Mouse (Mus musculus): ENCODE data around the gene Arrb1. TPM values are rescaled to one million over a fixed set of nuclear protein-coding genes. Genes with fewer than 3 reads are reported as not detected.

The Arrb1 gene
- polyA plus RNA-seq, 1 experiment from 2014 or later, result 7.2 TPM

DNA sequence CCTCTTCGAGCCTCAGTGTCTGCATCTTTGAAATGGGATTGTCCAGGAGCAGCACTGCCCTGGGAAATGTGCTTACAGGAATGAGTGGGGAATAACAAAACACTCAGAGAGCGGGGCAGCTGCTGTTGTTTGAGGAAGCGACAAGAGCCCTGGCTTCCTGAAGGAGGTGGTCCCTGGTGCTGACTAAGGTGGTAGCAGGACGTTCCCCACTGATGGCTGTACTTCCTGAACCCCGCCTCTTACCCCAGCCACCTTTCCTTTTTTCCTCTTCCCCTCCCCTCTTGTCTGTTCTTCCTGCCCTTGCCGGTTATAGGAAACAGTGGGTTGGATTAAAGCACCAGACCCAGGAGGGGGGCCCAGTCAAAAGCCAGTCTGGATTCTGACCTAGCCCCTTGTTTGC lies 45.0 kb downstream of the Arrb1 start:
- WGBS, result 36% methylated on average over 6 of the region's 6 CpGs
- Histone ChIP-seq H3K36me3 (no peaks in the 10 kb centered on the region), H3K27me3 (no peaks in the 10 kb centered on the region; the same call in 1 of the 2 replicates), H3K4me3 (replicated peaks) (no peak overlapping the region), H3K27ac (replicated peaks) (no peak overlapping the region), H3K9ac (no peak overlapping the region), H3K4me1 (0 out of 2 replicates have a peak, but pooled peaks cover 7% of the 10 kb centered on the region), H3K9me3 (replicated peaks) (no peaks in the 10 kb centered on the region), H3K4me2 (replicated peaks) (no peak overlapping the region)
- ATAC-seq (ENCODE audit: insufficient number of reproducible peaks, low FRiP score, low TSS enrichment, low read depth), result no peak

DNA sequence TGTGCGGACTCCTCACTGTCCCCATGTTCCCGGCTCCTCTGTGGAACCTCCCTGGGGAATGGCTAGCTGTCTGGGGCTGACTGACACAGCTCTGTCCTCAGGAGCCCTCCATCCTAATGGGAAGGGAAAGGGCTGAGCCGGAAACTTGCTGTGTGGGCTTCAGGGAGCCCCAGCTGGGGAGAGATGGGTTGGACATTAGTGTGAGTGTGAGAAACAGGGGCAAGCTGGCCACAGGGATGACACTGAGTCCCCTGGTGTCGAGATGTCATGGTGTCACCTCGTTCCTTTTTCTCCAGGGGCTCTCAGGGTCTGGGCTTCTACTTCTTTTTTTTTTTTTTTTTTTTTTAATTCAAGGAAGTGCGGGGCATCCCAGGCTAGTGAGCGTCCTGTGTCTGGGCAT lies 47.0 kb downstream of the Arrb1 start:
- Histone ChIP-seq H3K27me3 (no peaks in the 10 kb centered on the region; the same call in 1 of the 2 replicates), H3K36me3 (0 out of 2 replicates have a peak, but pooled peaks cover 3% of the 10 kb centered on the region), H3K4me3 (replicated peaks) (no peak overlapping the region), H3K9me3 (replicated peaks) (no peaks in the 10 kb centered on the region), H3K4me2 (replicated peaks) (no peak overlapping the region), H3K9ac (no peak overlapping the region), H3K27ac (replicated peaks) (no peak overlapping the region), H3K4me1 (0 out of 2 replicates have a peak, but pooled peaks cover 7% of the 10 kb centered on the region)
- WGBS, result 71% methylated on average over 7 of the region's 7 CpGs
- ATAC-seq (ENCODE audit: insufficient number of reproducible peaks, low FRiP score, low TSS enrichment, low read depth), result no peak

DNA sequence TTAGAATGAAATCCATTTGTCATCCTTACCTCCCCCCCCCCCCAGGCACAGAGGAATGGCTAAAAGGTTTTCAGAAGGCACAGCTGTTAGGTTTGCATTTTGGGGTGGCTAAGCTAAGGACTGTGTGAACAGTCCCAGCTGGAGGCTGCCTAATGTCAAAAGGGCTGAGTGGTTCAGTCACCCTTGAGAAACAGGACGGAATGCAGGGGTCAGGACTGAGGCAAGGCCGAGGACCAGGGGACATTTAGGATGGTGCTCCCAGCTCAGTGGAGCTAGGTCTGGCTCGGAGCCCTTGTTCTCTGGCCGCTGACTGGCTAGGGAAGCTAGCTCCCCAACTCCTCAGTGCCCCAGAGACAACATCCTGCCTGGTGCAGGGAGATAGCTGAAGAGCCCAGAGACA lies 47.6 kb downstream of the Arrb1 start:
- 59% methylated on average over 4 of the region's 4 CpGs for WGBS

DNA sequence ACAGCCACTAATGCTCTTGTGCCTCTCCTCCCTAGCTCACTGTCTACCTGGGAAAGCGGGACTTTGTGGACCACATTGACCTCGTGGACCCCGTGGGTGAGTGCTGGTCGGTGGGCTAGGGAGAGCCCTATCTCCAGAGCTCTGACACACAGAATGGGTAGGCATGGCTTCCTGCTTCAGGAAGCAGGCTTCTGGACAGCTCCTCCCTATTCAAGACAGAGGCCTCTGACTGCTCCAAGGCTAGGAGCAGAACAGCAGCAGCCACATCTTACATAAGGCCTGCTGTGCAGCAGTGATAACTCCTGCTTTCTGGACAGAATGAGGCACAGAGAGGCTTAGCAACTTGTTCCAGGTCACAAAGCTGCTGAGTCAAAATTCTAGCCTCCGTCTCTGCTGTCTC lies 48.4 kb downstream of the Arrb1 start:
- H3K4me1 ChIP-seq, result 0 out of 2 replicates have a peak, but pooled peaks cover 7% of the 10 kb centered on the region
- H3K9ac ChIP-seq, result no peak overlapping the region
- H3K4me2 ChIP-seq (replicated peaks), result no peak overlapping the region
- 92% methylated on average over 5 of the region's 5 CpGs for WGBS
- H3K4me3 ChIP-seq (replicated peaks), result no peak overlapping the region
- 0 out of 2 replicates have a peak, but pooled peaks cover 3% of the 10 kb centered on the region for H3K36me3 ChIP-seq
- no peaks in the 10 kb centered on the region for H3K9me3 ChIP-seq (replicated peaks)
- H3K27ac ChIP-seq (replicated peaks), result no peak overlapping the region
- no peaks in the 10 kb centered on the region; the same call in 1 of the 2 replicates for H3K27me3 ChIP-seq
- ATAC-seq (ENCODE audit: insufficient number of reproducible peaks, low FRiP score, low TSS enrichment, low read depth), result no peak

More for the DNA sequence above, 47.6 kb downstream of the Arrb1 start:
- Histone ChIP-seq H3K4me2 (replicated peaks) (no peak overlapping the region), H3K4me3 (replicated peaks) (no peak overlapping the region), H3K9me3 (replicated peaks) (no peaks in the 10 kb centered on the region), H3K4me1 (0 out of 2 replicates have a peak, but pooled peaks cover 7% of the 10 kb centered on the region), H3K9ac (no peak overlapping the region), H3K27ac (replicated peaks) (no peak overlapping the region), H3K27me3 (no peaks in the 10 kb centered on the region; the same call in 1 of the 2 replicates), H3K36me3 (0 out of 2 replicates have a peak, but pooled peaks cover 3% of the 10 kb centered on the region)
- no peak for ATAC-seq (ENCODE audit: insufficient number of reproducible peaks, low FRiP score, low TSS enrichment, low read depth)

DNA sequence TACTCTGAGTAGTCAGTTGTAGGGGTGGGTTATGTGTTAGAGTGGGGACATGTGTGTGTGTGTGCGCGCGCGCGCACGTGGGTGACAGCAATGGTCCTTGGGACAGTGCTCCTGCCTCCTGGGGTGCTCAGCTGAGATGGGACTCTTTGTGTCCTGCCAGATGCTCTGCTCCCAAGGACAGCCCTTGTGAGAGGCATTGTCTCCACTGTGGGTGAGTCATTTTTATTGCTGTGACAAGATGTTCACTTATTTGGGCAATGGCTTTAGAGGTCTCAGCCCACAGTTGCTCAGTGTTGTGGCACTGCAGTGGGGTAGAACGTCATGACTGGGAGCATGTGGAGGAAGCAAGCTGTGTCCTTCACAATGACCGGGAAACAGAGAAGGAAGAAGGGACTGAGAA lies 50.7 kb downstream of the Arrb1 start:
- Histone ChIP-seq H3K4me2 (replicated peaks) (no peak overlapping the region), H3K27ac (replicated peaks) (no peak overlapping the region), H3K4me1 (no peaks in the 10 kb centered on the region), H3K9me3 (replicated peaks) (no peaks in the 10 kb centered on the region), H3K4me3 (replicated peaks) (no peak overlapping the region), H3K27me3 (no peaks in the 10 kb centered on the region; the same call in 1 of the 2 replicates), H3K9ac (no peak overlapping the region), H3K36me3 (0 out of 2 replicates have a peak, but pooled peaks cover 3% of the 10 kb centered on the region)
- 91% methylated on average over 8 of the region's 8 CpGs for WGBS
- ATAC-seq (ENCODE audit: insufficient number of reproducible peaks, low FRiP score, low TSS enrichment, low read depth), result no peak

DNA sequence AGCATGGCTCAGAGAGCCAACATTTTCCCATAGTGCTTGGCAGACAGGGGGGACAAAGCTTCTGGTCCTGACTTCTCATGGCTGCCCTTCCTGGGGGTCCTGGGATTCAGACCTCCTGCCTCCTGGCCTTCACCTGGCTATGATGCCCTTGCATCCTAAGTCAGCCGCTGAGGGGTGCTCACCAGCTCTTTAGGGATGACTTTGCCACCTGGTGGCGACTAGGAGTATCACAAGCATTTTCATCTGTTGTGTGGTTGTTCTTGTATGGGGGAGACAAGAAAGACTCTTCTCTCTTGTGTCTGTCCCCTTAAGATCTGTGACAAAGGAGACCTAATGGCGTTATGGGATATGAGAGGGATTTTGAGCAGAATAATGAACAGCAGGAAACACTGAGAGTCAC lies 54.8 kb downstream of the Arrb1 start:
- H3K9me3 ChIP-seq (replicated peaks), result no peaks in the 10 kb centered on the region
- no peak overlapping the region for H3K9ac ChIP-seq
- H3K27me3 ChIP-seq, result no peaks in the 10 kb centered on the region
- WGBS, result 10% methylated on average over 3 of the region's 3 CpGs
- no peak for ATAC-seq (ENCODE audit: insufficient number of reproducible peaks, low FRiP score, low TSS enrichment, low read depth)
- H3K4me1 ChIP-seq, result no peaks in the 10 kb centered on the region
- H3K36me3 ChIP-seq, result peaks cover 5% of the 10 kb centered on the region; the same call in 1 of the 2 replicates
- no peak overlapping the region for H3K4me3 ChIP-seq (replicated peaks)
- no peak overlapping the region for H3K27ac ChIP-seq (replicated peaks)
- H3K4me2 ChIP-seq (replicated peaks), result no peak overlapping the region

DNA sequence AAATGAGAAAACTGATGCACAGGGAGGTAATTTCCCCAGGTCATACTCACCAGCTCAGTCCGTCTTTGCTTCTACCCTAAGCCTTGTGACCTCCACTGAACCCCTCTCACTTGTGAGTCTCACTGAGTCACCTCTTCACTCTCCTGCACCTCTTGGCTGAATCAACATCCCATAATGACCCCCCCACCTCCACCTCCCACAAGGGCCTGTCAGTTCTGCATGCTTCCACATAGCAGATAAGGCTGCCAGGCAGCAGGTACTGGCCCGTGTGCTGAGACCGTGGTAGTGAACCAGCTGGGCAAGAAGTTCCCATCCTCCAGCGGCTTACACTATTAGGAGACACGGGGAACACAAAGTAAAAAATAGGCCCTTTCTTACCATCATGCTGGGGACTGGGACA lies 55.4 kb downstream of the Arrb1 start:
- Histone ChIP-seq H3K9ac (no peak overlapping the region), H3K36me3 (peaks cover 5% of the 10 kb centered on the region; the same call in 1 of the 2 replicates), H3K27me3 (no peaks in the 10 kb centered on the region), H3K9me3 (replicated peaks) (no peaks in the 10 kb centered on the region), H3K27ac (replicated peaks) (no peak overlapping the region), H3K4me1 (no peaks in the 10 kb centered on the region), H3K4me2 (replicated peaks) (no peak overlapping the region), H3K4me3 (replicated peaks) (no peak overlapping the region)
- 89% methylated on average over 5 of the region's 5 CpGs for WGBS
- ATAC-seq (ENCODE audit: insufficient number of reproducible peaks, low FRiP score, low TSS enrichment, low read depth), result no peak

DNA sequence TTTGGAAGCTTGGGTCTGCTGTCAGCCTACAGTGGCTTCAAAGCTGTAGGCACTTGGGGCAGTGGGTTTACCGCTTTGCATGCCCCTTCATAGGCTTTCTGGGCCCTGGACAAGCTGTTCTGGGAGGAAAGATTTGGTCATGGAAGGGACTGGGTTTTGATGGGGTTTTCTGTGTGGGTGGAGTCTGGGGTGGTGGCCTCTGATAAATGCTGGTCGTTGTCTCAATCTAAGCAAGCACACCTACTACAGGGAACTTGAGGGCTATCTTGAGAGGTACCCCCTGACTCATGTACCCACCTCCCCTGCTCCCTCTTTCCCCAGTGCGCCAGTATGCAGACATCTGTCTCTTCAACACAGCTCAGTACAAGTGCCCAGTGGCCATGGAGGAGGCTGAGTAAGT lies 57.4 kb downstream of the Arrb1 start:
- Histone ChIP-seq H3K27ac (replicated peaks) (no peak overlapping the region), H3K4me1 (no peaks in the 10 kb centered on the region), H3K9me3 (replicated peaks) (no peaks in the 10 kb centered on the region), H3K4me3 (replicated peaks) (no peak overlapping the region), H3K36me3 (peaks cover 4% of the 10 kb centered on the region; the same call in 1 of the 2 replicates), H3K9ac (no peak overlapping the region), H3K27me3 (no peaks in the 10 kb centered on the region), H3K4me2 (replicated peaks) (no peak overlapping the region)
- ATAC-seq (ENCODE audit: insufficient number of reproducible peaks, low FRiP score, low TSS enrichment, low read depth), result no peak
- WGBS, result 88% methylated on average over 3 of the region's 3 CpGs

DNA sequence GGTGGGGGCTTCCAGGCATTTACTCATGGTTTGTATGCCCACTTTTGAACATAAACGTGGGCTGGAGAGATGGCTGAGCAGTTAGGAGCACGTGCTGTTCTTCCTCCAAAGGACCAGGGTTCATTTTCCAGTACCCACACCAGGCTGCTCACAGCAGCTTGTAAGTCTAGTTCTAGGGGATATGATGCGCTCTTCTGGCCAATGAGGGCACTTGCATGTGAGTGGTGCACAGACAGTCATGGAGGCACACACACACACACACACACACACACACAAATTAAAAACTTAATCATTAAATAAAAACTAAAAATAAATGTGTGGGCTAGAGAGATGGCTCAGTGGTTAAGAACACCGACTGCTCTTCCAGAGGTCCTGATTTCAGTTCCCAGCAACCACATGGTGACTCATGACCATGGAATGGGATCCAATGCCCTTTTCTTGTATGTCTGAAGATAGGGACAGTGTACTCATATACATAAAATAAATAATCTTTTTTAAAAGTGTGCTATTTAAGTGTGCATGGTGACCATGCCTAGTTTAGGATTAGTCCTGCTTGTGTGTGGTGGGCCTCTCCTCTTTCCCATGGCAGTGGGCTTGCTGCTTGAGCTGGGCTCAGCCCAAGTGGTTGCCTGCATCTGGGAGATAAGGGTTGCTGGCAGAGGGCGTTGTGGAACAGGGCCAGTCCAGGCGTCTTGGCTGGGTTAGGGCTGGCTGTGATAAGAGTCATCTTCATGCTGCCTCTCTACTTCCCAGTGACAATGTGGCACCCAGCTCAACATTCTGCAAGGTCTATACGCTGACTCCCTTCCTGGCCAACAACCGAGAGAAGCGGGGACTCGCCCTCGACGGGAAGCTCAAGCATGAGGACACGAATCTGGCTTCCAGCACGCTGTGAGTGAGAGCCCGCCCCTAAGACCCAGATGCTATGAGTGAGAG lies 58.9 kb downstream of the Arrb1 start:
- Histone ChIP-seq H3K4me3 (replicated peaks) (no peak overlapping the region), H3K36me3 (peaks cover 4% of the 10 kb centered on the region; the same call in 1 of the 2 replicates), H3K27ac (replicated peaks) (no peak overlapping the region), H3K9me3 (replicated peaks) (no peaks in the 10 kb centered on the region), H3K4me2 (replicated peaks) (no peak overlapping the region), H3K27me3 (no peaks in the 10 kb centered on the region), H3K4me1 (no peaks in the 10 kb centered on the region), H3K9ac (no peak overlapping the region)
- 82% methylated on average over 15 of the region's 15 CpGs for WGBS
- ATAC-seq (ENCODE audit: insufficient number of reproducible peaks, low FRiP score, low TSS enrichment, low read depth), result no peak

DNA sequence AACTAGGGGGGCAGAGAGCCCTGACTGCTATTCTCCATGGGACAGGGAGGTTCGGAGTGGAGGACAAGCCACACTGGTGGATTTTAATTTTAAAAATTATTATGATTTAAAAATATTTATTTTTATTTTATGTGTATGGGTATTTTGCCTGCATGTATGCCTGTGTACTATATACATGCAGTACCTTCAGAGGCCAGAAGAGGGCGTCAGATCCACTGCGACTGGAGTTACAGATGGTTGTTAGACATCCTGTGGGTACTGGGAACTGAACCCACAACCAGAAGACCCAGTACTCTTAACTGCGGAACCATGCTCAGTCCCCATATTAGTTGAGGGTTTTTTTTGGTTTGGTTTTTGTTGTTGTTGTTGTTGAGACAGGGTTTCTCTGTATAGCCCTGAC lies 63.5 kb downstream of the Arrb1 start:
- H3K36me3 ChIP-seq, result peaks cover 18% of the 10 kb centered on the region

DNA sequence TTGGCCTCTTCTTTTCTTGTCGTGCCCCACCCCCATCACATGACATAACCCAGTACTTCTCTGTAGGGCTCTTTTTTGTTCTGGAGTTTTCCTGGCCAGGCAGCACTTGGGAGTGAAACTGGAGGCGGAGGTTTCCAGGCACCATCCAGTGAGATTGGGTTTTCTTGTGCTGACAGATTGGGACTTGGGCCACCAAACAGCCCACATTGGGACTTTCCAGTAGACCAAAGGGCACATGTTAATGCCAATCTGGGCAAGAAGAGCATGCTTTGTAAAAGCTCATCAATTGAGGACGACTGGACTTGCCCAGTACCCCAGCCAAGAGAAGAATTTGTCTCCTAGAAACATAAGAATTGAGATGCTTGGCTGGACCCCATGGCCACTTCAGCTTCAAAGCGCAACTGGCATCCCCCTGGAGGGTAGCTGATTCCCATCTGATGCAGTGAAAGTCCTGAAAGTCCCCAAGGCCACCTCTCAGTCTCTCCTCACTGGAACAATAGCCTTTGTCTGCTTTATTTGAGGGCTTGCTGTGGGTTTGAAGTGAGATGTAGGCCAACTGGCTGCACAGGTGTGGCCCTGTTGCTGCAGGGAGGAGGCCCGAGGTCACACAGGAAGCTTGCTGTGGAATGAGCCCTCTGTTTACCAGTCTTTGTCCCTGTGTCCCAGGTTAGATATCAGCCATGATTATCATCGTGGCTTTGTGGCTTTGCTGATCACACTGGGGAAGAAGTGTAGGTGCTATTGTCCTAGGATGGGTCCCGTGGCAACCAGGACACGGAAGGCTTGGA lies 68.8 kb downstream of the Arrb1 start:
- Histone ChIP-seq H3K4me3 (replicated peaks) (no peak overlapping the region), H3K4me1 (no peaks in the 10 kb centered on the region), H3K36me3 (peaks cover 14% of the 10 kb centered on the region; the same call in 1 of the 2 replicates), H3K9ac (no peak overlapping the region), H3K9me3 (replicated peaks) (no peaks in the 10 kb centered on the region), H3K4me2 (replicated peaks) (no peak overlapping the region), H3K27ac (replicated peaks) (no peak overlapping the region), H3K27me3 (no peaks in the 10 kb centered on the region)
- ATAC-seq (ENCODE audit: insufficient number of reproducible peaks, low FRiP score, low TSS enrichment, low read depth), result no peak
- 84% methylated on average over 8 of the region's 8 CpGs for WGBS

More for the DNA sequence above, 63.5 kb downstream of the Arrb1 start:
- Histone ChIP-seq H3K4me2 (replicated peaks) (no peak overlapping the region), H3K4me3 (replicated peaks) (no peak overlapping the region), H3K27me3 (no peaks in the 10 kb centered on the region), H3K27ac (replicated peaks) (no peak overlapping the region), H3K9me3 (replicated peaks) (no peaks in the 10 kb centered on the region), H3K9ac (no peak overlapping the region), H3K4me1 (no peaks in the 10 kb centered on the region)
- 78% methylated on average over 4 of the region's 4 CpGs for WGBS
- no peak for ATAC-seq (ENCODE audit: insufficient number of reproducible peaks, low FRiP score, low TSS enrichment, low read depth)

All from embryonic facial prominence, embryonic 15.5 days (tissue).